Mouse (Mus musculus): Measurements from ENCODE around the gene Lcor. TPM values are rescaled to one million over a fixed set of nuclear protein-coding genes. Genes with fewer than 3 reads are reported as not detected.
A peak's percentile ranks its signal among the peaks of the same experiment; 100 is the strongest.

The Lcor gene
- total RNA-seq, 1 experiment = 10.2 TPM

DNA sequence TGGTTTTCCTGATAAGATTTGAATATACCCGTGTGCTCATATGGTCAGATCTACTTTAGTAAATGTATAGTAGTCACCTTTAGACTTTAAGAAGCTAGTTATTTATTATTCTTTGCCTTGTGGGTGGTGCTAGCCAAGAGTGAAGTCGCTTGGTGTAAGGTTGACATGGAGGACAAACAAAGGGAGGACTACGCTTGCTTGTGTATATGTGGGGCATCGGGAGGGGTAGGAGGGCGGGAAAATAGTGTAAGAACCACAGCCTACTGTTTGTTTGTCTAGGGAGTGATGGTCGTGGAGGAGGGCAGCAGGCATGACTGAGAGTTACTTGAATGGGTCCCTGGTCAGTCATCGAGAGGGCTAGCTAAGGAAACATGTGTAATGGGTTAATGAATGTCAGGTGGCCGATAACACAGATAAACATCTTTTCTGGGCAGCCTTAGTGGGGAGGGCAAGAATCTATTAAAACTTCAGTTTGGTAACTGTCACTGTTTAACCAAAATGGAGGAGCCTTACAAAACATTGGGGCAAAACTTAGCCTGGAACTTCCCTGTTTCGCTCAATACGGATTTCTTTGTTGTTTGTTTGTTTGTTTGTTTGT is 37.3 kb upstream of the Lcor start:
- no peaks in the 10 kb centered on the region for H3K36me3 ChIP-seq (ENCODE audit: control insufficient read depth, insufficient read depth, low read length, poor library complexity, severe bottlenecking)
- in situ Hi-C loops (cut with MboI; ENCODE audit: low sequenced_read_pairs in 2 of 2, unreplicated experiment in 2 of 2) = no loop called here
- peak overlapping the region; percentile 60 to 68 for H3K4me3 ChIP-seq (ENCODE audit: insufficient read depth in 1 of 2, low read depth in 1 of 2, low read length in 2 of 2, poor library complexity in 1 of 2, severe bottlenecking in 1 of 2)
- no peak for TF ChIP-seq ZC3H11A (IDR thresholded peaks at IDR 0.05; ENCODE audit: borderline replicate concordance, low read depth, low read length)
- TF ChIP-seq MAFK (IDR thresholded peaks at IDR 0.05; ENCODE audit: insufficient read depth, low read depth, low read length) = no peak
- no peak for TF ChIP-seq CHD2 (IDR thresholded peaks at IDR 0.05; ENCODE audit: low read depth, low read length)
- TF ChIP-seq ZNF384 (IDR thresholded peaks at IDR 0.05; ENCODE audit: low read depth, low read length) = no peak
- TF ChIP-seq HCFC1 (IDR thresholded peaks at IDR 0.05; ENCODE audit: borderline replicate concordance, insufficient read depth, low read length) = no peak
- H3K4me1 ChIP-seq (ENCODE audit: control insufficient read depth in 2 of 2, insufficient read depth in 2 of 2, low read length in 2 of 2, poor library complexity in 1 of 2) = peaks cover 11 to 17% of the 10 kb centered on the region in 2 experiments
- no peak for DNase-seq (ENCODE audit: low read depth, low spot score)
- H3K9ac ChIP-seq (ENCODE audit: insufficient read depth, low read depth, low read length, poor library complexity, severe bottlenecking) = peak overlapping the region; percentile 69; the same call in 1 of the 2 replicates
- H3K27ac ChIP-seq (ENCODE audit: insufficient read depth, low read depth, low read length, poor library complexity, severe bottlenecking) = peak overlapping the region; percentile 59
- no peaks in the 10 kb centered on the region for H3K9me3 ChIP-seq (ENCODE audit: control insufficient read depth, insufficient read depth, low read depth, low read length)

GRCm38 (mm10) chr19:41445723-41446122 is 36.7 kb upstream of the Lcor start:
- H3K9ac ChIP-seq (ENCODE audit: insufficient read depth, low read depth, low read length, poor library complexity, severe bottlenecking) = peak overlapping the region; percentile 12; the same call in 1 of the 2 replicates
- peak overlapping the region; percentile 14; the same call in 1 of the 2 replicates for H3K27ac ChIP-seq (ENCODE audit: insufficient read depth, low read depth, low read length, poor library complexity, severe bottlenecking)
- peaks cover 11 to 19% of the 10 kb centered on the region in 2 experiments for H3K4me1 ChIP-seq (ENCODE audit: control insufficient read depth in 2 of 2, insufficient read depth in 2 of 2, low read length in 2 of 2, poor library complexity in 1 of 2)
- in situ Hi-C loops (cut with MboI; ENCODE audit: low sequenced_read_pairs in 2 of 2, unreplicated experiment in 2 of 2) = no loop called here
- peak overlapping the region in 1 of 2 experiments; percentile 68; a peak in 1 of 4 replicates for H3K4me3 ChIP-seq (ENCODE audit: insufficient read depth in 1 of 2, low read depth in 1 of 2, low read length in 2 of 2, poor library complexity in 1 of 2, severe bottlenecking in 1 of 2)
- TF ChIP-seq MAFK (IDR thresholded peaks at IDR 0.05; ENCODE audit: insufficient read depth, low read depth, low read length) (no peak), CHD2 (IDR thresholded peaks at IDR 0.05; ENCODE audit: low read depth, low read length) (no peak), ZC3H11A (IDR thresholded peaks at IDR 0.05; ENCODE audit: borderline replicate concordance, low read depth, low read length) (no peak), ZNF384 (IDR thresholded peaks at IDR 0.05; ENCODE audit: low read depth, low read length) (no peak), HCFC1 (IDR thresholded peaks at IDR 0.05; ENCODE audit: borderline replicate concordance, insufficient read depth, low read length) (no peak)
- H3K36me3 ChIP-seq (ENCODE audit: control insufficient read depth, insufficient read depth, low read length, poor library complexity, severe bottlenecking) = no peaks in the 10 kb centered on the region
- DNase-seq (ENCODE audit: low read depth, low spot score) = no peak
- H3K9me3 ChIP-seq (ENCODE audit: control insufficient read depth, insufficient read depth, low read depth, low read length) = no peaks in the 10 kb centered on the region

DNA sequence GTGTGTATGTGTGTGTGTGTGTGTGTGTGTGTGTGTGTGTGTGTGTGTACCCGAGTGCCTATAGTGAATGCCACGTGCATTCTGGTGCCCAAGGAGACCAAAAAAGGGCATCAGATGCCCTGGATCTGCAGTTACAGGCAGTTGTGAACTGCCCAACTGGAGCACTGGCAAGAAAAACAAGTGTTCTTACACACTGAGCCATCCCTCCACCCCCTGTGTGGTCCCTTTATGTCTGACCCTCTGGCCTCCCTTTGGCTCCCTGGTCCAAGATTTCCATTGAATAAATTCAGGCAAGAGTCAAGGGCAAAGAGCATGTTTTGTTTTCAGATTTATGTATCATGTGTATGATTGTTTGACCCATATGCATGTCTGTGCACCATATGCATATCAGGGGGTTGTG is 35.3 kb upstream of the Lcor start:
- H3K9ac ChIP-seq (ENCODE audit: insufficient read depth, low read depth, low read length, poor library complexity, severe bottlenecking) = no peak overlapping the region
- in situ Hi-C loops (cut with MboI; ENCODE audit: low sequenced_read_pairs in 2 of 2, unreplicated experiment in 2 of 2) = no loop called here
- H3K4me3 ChIP-seq (ENCODE audit: insufficient read depth in 1 of 2, low read depth in 1 of 2, low read length in 2 of 2, poor library complexity in 1 of 2, severe bottlenecking in 1 of 2) = no peak overlapping the region
- 0 out of 2 replicates have a peak, but pooled peaks cover 2% of the 10 kb centered on the region for H3K36me3 ChIP-seq (ENCODE audit: control insufficient read depth, insufficient read depth, low read length, poor library complexity, severe bottlenecking)
- no peak for DNase-seq (ENCODE audit: low read depth, low spot score)
- peaks cover 10 to 18% of the 10 kb centered on the region in 2 experiments for H3K4me1 ChIP-seq (ENCODE audit: control insufficient read depth in 2 of 2, insufficient read depth in 2 of 2, low read length in 2 of 2, poor library complexity in 1 of 2)
- H3K9me3 ChIP-seq (ENCODE audit: control insufficient read depth, insufficient read depth, low read depth, low read length) = no peaks in the 10 kb centered on the region
- TF ChIP-seq MAFK (IDR thresholded peaks at IDR 0.05; ENCODE audit: insufficient read depth, low read depth, low read length) = no peak
- TF ChIP-seq ZNF384 (IDR thresholded peaks at IDR 0.05; ENCODE audit: low read depth, low read length) = no peak
- TF ChIP-seq CHD2 (IDR thresholded peaks at IDR 0.05; ENCODE audit: low read depth, low read length) = no peak
- TF ChIP-seq HCFC1 (IDR thresholded peaks at IDR 0.05; ENCODE audit: borderline replicate concordance, insufficient read depth, low read length) = no peak
- TF ChIP-seq ZC3H11A (IDR thresholded peaks at IDR 0.05; ENCODE audit: borderline replicate concordance, low read depth, low read length) = no peak
- peak overlapping the region; percentile 21; the same call in 1 of the 2 replicates for H3K27ac ChIP-seq (ENCODE audit: insufficient read depth, low read depth, low read length, poor library complexity, severe bottlenecking)

- Histone ChIP-seq H3K9ac (ENCODE audit: insufficient read depth, low read depth, low read length, poor library complexity, severe bottlenecking) (no peak overlapping the region), H3K27ac (ENCODE audit: insufficient read depth, low read depth, low read length, poor library complexity, severe bottlenecking) (peak overlapping the region; percentile 30; the same call in 1 of the 2 replicates), H3K36me3 (ENCODE audit: control insufficient read depth, insufficient read depth, low read length, poor library complexity, severe bottlenecking) (0 out of 2 replicates have a peak, but pooled peaks cover 2% of the 10 kb centered on the region), H3K4me1 (ENCODE audit: control insufficient read depth in 2 of 2, insufficient read depth in 2 of 2, low read length in 2 of 2, poor library complexity in 1 of 2) (peaks cover 10 to 20% of the 10 kb centered on the region in 2 experiments), H3K4me3 (ENCODE audit: insufficient read depth in 1 of 2, low read depth in 1 of 2, low read length in 2 of 2, poor library complexity in 1 of 2, severe bottlenecking in 1 of 2) (no peak overlapping the region), H3K9me3 (ENCODE audit: control insufficient read depth, insufficient read depth, low read depth, low read length) (no peaks in the 10 kb centered on the region)
- no peak for DNase-seq (ENCODE audit: low read depth, low spot score)
- TF ChIP-seq ZC3H11A (IDR thresholded peaks at IDR 0.05; ENCODE audit: borderline replicate concordance, low read depth, low read length) (no peak), HCFC1 (IDR thresholded peaks at IDR 0.05; ENCODE audit: borderline replicate concordance, insufficient read depth, low read length) (no peak), MAFK (IDR thresholded peaks at IDR 0.05; ENCODE audit: insufficient read depth, low read depth, low read length) (no peak)
- in situ Hi-C loops (cut with MboI; ENCODE audit: low sequenced_read_pairs in 2 of 2, unreplicated experiment in 2 of 2) = no loop called here
These were observed 34.7 kb upstream of the Lcor start for GRCm38 (mm10) chr19:41447760-41448159.
